Mouse (Mus musculus) erythroblast, embryonic 14.5 days (primary cell): ENCODE data around the gene Ubqln4.

Source experiments
- GATA1 ChIP-seq: IDR thresholded peaks from 2 replicates; pipeline ENCODE4 v1.6.1; 2012; ENCODE audit warnings: low read length, inconsistent platforms, mixed read lengths
- TAL1 ChIP-seq: IDR thresholded peaks from 3 replicates; pipeline ENCODE4 v1.6.1; 2012; ENCODE audit warnings: low read length, inconsistent platforms, mixed read lengths

GRCm38 (mm10) chr3:88551586-88551985 is 2.0 kb upstream of the Ubqln4 start:
- TF ChIP-seq GATA1 (no peak), TAL1 (no peak)
